Mouse (Mus musculus): ENCODE data around the gene Hectd4. TPM values are rescaled to one million over a fixed set of nuclear protein-coding genes. Genes with fewer than 3 reads are reported as not detected.
"Not testable (repeated sequence)": the region's sequence is repeated elsewhere in the genome, so short reads cannot be mapped to it uniquely, and the experiment has no call there.

Hectd4 gene
- total RNA-seq, 4 experiments from 2014 or later, result 12.3 to 16.7 (median 13.9) TPM

GRCm38 (mm10) chr5:121283051-121283450, 63.0 kb downstream of the Hectd4 start:
- DNase-seq (ENCODE audit: low spot score in 2 of 2), result no peak

- no peak for DNase-seq (ENCODE audit: low spot score in 2 of 2)
Observed at GRCm38 (mm10) chr5:121284816-121285215, 64.8 kb downstream of the Hectd4 start.

- DNase-seq (ENCODE audit: low spot score in 2 of 2), result no peak
Observed at GRCm38 (mm10) chr5:121287213-121287612, 67.2 kb downstream of the Hectd4 start.

GRCm38 (mm10) chr5:121290289-121290688, 70.3 kb downstream of the Hectd4 start:
- no peak for DNase-seq (ENCODE audit: low spot score in 2 of 2)

- DNase-seq (ENCODE audit: low spot score in 2 of 2), result no peak
Observed at GRCm38 (mm10) chr5:121292309-121293165, 72.5 kb downstream of the Hectd4 start.

GRCm38 (mm10) chr5:121305009-121305408, 85.0 kb downstream of the Hectd4 start:
- no peak for DNase-seq (ENCODE audit: low spot score in 2 of 2)

GRCm38 (mm10) chr5:121307620-121308019, 87.6 kb downstream of the Hectd4 start:
- DNase-seq (ENCODE audit: low spot score in 2 of 2), result no peak

- DNase-seq (ENCODE audit: low spot score in 2 of 2), result no peak
Observed at GRCm38 (mm10) chr5:121311576-121311975, 91.6 kb downstream of the Hectd4 start.

GRCm38 (mm10) chr5:121313764-121314474, 93.9 kb downstream of the Hectd4 start:
- DNase-seq (ENCODE audit: low spot score in 2 of 2), result no peak

- DNase-seq (ENCODE audit: low spot score in 2 of 2), result no peak
Observed at GRCm38 (mm10) chr5:121326079-121326805, 106.2 kb downstream of the Hectd4 start.

- no peak for DNase-seq (ENCODE audit: low spot score in 2 of 2)
Observed at GRCm38 (mm10) chr5:121329333-121330058, 109.5 kb downstream of the Hectd4 start.

GRCm38 (mm10) chr5:121330154-121330816, 110.3 kb downstream of the Hectd4 start:
- DNase-seq (ENCODE audit: low spot score in 2 of 2), result not testable (repeated sequence)

GRCm38 (mm10) chr5:121331731-121332130, 111.7 kb downstream of the Hectd4 start:
- no peak for DNase-seq (ENCODE audit: low spot score in 2 of 2)

- DNase-seq (ENCODE audit: low spot score in 2 of 2), result no peak
Observed at GRCm38 (mm10) chr5:121333976-121334375, 114.0 kb downstream of the Hectd4 start.

GRCm38 (mm10) chr5:121334454-121334853, 114.4 kb downstream of the Hectd4 start:
- DNase-seq (ENCODE audit: low spot score in 2 of 2), result no peak

- no peak for DNase-seq (ENCODE audit: low spot score in 2 of 2)
Observed at GRCm38 (mm10) chr5:121335426-121335825, 115.4 kb downstream of the Hectd4 start.

GRCm38 (mm10) chr5:121336009-121336408, 116.0 kb downstream of the Hectd4 start:
- no peak for DNase-seq (ENCODE audit: low spot score in 2 of 2)

- DNase-seq (ENCODE audit: low spot score in 2 of 2), result no peak
Observed at GRCm38 (mm10) chr5:121336776-121337175, 116.8 kb downstream of the Hectd4 start.

GRCm38 (mm10) chr5:121339507-121340230, 119.7 kb downstream of the Hectd4 start:
- no peak for DNase-seq (ENCODE audit: low spot score in 2 of 2)

- no peak for DNase-seq (ENCODE audit: low spot score in 2 of 2)
Observed at GRCm38 (mm10) chr5:121340965-121341473, 121.0 kb downstream of the Hectd4 start.
